Mouse (Mus musculus) kidney, adult 2 months (tissue): ENCODE data around the gene Spry2.

Experiments
- CTCF ChIP-seq: fragments of 200-500 bp; conservative IDR thresholded peaks from 2 replicates; pipeline ENCODE4 v1.5.1; 2011; ENCODE audit warnings: low read depth, mild to moderate bottlenecking, control low read depth, low read length, moderate library complexity, mixed read lengths; ENCODE audit not compliant: insufficient read depth, insufficient read length
- POLR2A ChIP-seq: fragments of 200-500 bp; IDR thresholded peaks from one replicate; pipeline ENCODE4 v1.6.1; 2011; ENCODE audit warnings: low read depth, low read length, control low read depth

DNA sequence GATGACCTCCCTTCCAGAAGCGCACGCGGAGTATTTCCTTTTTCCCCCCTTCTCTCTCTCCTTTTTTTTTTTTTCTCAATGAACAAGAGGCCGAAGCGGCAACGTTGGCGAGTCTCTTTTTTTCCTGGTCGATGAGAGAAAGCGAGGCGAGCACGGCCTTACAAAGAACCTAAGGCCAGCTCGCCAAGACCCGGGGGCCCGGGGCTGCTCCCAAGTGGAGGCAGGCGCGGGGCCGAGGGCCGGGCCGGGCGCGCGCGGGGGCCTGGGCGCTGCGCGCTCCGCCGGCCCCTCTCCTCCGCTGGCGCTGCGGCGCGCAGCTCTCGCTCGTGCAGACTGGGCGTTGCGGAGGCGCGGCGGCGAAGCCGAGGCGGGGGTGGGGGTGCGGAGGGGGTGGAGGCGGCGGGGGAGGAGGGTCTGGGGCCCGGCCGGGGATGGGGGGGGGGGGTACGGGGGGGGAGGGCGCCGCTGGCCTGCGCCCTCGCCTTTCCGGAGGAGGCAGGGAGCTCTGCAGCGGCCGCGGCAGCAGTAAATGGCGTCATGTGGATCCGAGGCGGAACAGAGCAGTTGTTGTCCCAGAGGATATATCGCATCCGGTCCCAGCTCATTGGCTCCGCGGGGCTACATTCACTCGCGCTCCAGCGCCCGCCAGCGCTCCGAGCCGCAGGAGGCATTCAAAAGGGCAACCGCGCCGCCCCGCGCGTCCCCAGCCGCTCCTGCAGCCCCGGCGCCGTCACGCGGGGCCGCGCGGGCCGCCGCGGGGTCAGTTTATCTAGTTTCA, at the start of gene Spry2:
- TF ChIP-seq CTCF (no peak), POLR2A (peak; percentile 72)
